Mouse (Mus musculus) inflammation-experienced regulatory T-cells, adult 6 months (primary cell): ENCODE results near the gene Memo1. TPM values are rescaled to one million over a fixed set of nuclear protein-coding genes. Genes with fewer than 3 reads are reported as not detected.

Experiments
- ATAC-seq: one replicate; pipeline ENCODE4 v1.8.0; 2017
- polyA plus RNA-seq, 3 experiments: library from polyadenylated mRNA; unstranded; fragments of 100-300 nt; shearing (Covaris generic); gene quantifications; one replicate each; pipeline ENCODE4 v1.2.1; 2017

The Memo1 gene
- polyA plus RNA-seq, 3 experiments from 2014 or later: 37.6 to 61.9 (median 45.4) TPM

GRCm38 (mm10) chr17:74293687-74294425 lies 1.5 kb downstream of the Memo1 start:
- ATAC-seq: peak; percentile 32

DNA sequence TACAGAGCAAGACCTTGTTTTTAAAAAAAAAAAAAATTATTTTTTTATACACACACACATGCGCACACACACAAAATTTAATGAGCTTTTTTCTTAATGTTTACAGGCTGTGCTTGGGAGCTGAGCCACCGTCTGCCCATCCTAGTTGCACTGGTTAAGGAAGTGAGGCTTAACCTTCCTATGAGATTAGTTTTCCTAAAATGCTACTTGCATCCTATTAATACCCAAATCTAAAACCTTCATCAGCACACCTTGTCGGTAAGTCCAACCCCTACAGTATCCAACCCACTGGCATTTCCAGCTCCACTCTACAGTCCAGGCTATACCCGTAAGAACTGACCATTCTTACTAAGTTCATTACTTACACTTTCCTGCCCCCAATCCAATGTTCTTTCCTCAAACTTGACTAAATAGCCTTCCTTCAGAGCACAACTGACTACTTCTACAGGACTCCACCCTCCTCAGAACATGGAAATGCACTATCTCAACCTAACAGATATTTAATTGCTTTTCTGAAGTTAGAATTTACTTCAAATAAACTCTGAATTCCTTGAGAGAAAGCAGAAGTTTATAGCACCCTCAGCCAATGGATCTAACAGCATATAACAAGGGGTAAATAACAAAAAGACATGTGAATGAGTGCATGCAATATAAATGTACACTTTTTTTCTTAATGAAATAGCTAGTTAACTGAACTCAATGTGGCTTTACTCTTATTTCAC lies 3.5 kb downstream of the Memo1 start:
- no peak for ATAC-seq

GRCm38 (mm10) chr17:74290869-74291268 lies 4.5 kb downstream of the Memo1 start:
- no peak for ATAC-seq

DNA sequence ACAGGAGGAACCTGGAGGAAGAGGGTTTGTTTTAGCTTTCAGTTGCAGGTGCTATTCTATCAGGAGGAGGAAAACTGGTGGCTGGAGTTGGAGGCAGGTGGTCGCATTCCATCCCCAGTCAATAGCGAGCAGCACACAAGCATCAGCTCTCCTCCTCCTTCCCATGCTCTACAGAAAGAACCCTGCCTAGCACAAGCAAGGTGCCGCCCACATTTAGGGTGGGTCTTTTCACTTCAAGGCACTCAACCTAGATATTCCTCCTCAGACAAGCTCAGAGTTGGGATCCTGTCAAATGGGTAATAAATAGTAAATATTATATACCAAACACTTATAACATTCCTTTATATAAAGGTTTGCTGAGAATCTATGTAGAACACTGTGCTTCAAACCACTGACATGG lies 5.1 kb downstream of the Memo1 start:
- no peak for ATAC-seq

DNA sequence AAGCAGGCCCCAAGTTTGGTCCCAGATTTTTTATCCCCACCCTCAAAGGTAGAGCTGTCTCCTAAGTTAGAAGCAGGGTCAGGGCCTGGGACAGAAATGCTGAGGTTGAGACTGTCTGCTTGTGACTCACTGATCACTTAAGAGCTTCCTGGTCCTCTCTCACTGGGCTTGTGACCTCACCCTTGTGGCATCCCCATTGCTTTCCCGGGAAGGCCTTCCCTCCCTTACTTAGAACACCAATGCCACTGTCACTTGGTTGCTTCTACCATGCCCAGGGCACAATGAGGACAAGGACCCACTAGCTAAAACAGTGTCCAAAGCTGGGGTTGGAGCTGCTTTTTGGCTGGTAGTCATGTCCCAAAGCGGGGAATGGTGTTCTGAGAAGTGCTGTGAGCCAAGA lies 6.7 kb downstream of the Memo1 start:
- no peak for ATAC-seq

DNA sequence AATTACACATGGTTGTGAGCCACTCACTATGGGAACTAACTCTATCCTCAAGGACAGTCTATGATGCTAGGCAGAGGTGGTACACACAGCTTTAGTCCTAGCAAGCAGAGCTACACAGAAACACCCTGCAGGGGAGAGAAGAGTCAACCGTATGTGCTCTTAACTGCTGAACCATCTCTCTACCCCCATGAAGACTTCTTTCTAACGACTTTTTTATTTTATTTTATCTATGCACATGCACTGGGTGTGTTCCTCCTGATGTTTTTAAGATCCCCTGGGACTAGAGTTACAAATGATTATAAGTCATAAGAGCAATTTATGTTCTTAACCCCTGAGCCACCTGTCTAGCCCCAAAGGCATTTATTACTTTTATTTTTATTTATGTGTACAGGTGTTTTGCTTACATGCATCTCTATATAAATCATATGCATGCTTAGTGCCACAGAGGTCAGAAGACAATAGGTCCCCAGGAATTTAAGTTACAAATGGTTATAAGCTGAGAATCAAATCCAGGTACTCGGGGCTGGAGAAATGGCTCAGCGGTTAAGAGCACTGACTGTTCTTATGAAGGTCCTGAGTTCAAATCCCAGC lies 9.1 kb downstream of the Memo1 start:
- ATAC-seq: no peak

- ATAC-seq: no peak
Measured at GRCm38 (mm10) chr17:74285730-74286129, 9.6 kb downstream of the Memo1 start.

DNA sequence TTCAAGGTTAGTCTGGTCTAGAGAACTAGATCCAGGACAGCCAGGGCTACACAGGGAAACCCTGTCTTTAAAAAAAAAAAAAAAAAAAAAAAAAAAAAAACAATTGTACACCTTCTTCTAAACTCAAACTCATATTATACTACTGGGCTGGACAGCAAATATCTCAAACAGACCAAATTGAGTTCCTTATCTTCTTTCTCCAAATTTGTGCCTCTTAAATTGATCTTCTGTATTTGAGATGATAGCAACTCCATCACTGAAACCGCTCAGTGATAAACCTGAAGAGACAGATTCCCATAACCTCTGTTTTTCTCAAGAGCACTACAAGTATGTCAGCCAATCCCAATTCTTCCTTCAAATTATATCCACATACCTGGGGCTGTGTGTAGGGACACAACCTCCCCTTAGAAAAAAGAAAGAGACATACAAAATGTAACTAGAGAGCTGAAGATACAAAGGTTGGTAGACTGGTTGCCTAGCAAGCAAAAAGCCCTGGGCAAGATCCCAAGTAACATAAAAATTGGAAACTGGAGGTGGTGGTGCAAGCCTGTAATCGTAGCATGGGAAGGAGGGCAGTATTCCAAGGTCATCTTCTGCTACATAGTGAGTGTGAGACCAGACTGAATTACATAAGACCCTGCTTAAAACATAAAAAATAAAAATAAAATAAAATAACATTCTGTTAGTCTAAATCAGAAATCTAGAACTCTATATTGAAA lies 10.8 kb downstream of the Memo1 start:
- no peak for ATAC-seq

GRCm38 (mm10) chr17:74282024-74282423 lies 13.3 kb downstream of the Memo1 start:
- no peak for ATAC-seq

DNA sequence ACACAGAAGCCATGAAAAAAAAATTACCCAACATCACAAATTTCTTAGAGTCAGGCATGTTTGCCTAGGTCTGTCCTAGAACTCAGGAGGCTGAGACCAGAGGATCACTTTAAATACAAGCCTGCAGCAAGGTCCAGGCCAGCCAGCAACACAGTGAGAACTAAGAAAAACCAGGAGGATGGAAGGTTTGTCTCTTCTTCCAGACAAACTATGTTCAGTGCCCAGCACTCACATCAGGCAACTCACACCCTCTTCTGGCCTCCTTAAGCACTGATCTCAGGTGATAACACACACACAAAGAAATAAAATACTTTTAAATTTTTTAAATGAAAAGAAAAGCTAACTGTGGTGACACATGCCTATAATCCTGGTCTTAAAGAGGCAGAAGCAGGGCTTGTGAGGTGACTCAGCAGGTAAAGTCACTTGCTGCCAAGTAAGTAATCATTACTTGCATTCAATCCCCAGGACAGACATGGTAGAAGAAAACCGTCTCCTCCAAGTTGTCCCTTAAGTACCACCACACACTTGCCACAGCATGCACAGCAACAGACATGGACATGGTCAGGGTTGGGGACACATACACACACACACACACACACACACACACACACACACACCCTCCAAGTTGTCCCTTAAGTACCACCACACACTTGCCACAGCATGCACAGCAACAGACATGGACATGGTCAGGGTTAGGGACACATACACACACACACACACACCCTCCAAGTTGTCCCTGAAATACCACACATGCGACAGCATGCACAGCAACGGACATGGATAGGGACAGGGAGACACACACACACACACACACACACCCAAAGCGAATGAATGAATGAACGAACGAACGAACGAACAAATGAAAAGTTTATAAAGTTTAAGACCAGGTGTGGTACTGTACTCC lies 16.1 kb downstream of the Memo1 start:
- no peak for ATAC-seq

DNA sequence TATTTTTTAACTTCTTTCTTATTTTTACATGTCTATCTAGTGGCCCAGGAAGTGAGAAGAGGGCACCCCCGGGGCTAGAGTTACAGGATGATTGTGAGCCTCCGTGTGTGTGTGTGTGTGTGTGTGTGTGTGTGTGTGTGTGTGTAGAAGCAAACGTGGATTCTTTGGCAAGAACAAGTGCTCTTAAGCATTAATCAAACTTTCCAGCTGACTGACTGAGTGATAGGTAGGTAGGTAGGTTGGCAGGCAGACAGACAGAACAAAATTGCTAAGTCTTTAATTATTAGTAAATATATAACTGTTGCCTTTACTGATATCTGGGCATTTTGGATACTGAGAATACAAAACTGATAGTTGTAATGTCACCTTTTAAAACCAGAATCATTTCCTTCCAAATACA lies 20.9 kb downstream of the Memo1 start:
- ATAC-seq: no peak

DNA sequence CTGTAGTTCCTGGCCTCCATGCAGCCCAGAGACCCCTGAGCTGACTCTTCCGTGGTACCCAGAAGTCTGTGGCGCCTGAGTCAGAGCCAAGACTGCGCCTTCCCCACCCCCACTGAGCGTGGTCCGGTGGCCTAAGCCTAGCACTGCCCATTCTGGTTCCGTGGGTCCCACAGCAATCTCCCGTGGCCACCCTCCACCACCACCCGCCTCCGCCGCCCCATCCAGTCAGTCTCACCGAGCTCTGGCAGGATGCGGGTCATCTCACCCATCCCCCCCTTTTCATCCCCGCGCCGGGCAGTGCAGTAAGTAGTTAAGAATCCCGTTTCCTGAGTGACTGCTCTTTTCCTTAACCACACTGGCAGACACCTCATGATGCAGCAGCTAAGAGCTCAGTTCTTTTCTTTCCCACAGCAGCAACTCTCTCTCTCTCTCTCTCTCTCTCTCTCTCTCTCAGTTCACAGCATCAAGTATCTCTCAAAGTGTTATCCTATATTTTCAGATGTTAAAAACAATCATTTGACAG lies 22.6 kb downstream of the Memo1 start:
- ATAC-seq: no peak

GRCm38 (mm10) chr17:74271541-74272268 lies 23.6 kb downstream of the Memo1 start:
- no peak for ATAC-seq

DNA sequence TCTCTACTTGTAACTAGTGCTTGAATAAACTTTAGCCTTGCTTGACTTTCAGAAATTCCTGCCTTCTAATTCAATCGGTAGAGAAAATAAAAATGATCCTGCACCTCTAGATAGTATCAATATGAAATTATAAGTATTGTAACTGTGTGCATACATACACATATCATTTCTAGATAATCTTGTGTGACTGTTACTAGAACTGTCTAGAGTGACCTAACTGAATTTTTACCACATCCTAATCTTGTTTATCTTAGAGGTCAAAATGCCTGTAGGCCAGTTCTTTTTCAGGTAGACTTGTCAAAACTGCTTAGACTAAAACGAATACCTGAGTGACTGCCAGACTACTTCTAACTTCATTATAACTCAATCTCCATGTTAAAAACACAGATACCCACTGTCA lies 25.1 kb downstream of the Memo1 start:
- ATAC-seq: no peak

DNA sequence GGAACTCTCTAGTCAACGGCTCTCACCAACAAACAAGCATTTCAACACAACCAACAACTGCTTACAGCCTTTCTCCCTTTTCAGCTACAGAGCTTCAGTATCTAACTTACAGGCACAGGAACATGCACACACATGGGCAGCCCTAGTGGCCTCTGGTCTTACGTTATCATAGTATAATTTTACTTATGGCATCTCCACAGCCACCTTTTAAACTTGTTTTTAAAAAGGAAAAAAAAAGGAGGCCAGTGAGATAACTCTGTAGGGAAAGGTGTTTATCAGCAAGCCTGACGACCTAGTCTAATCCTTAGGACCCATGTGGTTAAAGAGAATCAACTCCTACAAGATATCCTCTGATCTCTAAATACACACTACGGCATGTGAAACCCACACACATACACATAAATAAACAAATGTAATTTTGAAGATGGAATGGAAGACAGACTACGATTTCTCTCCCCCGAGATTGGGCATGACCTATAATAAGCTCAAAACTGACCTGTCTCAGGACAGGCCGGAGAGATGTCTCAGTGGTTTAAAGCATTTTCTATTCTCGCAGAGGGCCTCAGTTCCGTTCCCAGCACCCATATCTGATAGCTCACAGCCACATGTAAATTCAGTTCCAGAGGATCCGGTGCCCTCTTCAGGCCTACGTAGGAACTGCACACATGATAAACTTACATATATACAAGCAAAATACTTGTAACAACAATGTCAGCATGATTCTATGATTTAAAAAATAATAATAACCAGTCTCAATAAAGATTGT lies 27.7 kb downstream of the Memo1 start:
- no peak for ATAC-seq

DNA sequence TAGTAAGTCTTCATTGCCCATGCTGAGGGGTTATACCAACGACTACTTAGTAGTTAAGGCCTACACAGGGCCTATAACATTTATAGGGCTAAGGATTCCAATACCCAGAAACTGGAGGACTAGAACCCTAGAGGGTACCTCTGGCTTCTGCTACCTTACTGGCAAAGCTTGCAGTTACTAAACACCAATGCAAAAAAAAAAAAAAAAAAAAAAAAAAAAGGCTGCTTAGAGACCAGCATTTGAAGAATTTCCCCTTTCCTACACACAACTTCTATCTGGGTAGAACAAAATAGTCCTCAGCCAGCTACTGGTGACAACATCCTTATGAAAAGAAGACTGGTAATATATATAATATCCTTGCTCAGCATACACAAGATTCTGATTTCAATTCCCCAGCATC lies 29.7 kb downstream of the Memo1 start:
- no peak for ATAC-seq

GRCm38 (mm10) chr17:74265156-74265505 lies 30.2 kb downstream of the Memo1 start:
- ATAC-seq: no peak

GRCm38 (mm10) chr17:74264333-74265155 lies 30.8 kb downstream of the Memo1 start:
- no peak for ATAC-seq

DNA sequence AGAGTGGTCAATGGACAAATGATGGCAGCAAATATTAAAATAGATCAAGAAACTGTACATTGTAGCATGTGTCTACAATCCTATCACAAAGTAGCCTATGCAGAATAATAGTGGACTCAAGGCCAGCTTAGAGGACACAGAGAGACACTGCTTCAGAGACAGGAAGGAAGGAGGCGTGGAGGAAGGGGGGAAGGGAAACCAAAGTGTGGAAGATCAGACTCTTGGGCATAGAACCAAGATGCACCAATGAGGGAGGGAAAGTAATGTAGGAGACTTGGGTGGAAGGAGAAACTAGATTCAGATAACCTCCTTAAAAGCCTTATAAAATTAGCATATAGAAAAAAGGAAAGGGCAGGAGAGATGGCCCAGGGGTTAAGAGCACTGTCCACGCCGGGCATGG lies 32.9 kb downstream of the Memo1 start:
- no peak for ATAC-seq

- ATAC-seq: no peak
Measured at GRCm38 (mm10) chr17:74245284-74245683, 50.0 kb downstream of the Memo1 start.
